Mouse (Mus musculus) liver, adult 2 months (tissue): Measurements from ENCODE around the gene Dach1. TPM values are rescaled to one million over a fixed set of nuclear protein-coding genes. Genes with fewer than 3 reads are reported as not detected.

Experiments
- DNase-seq: peaks from one replicate; pipeline ENCODE4 v3.0.0-alpha.2; 2011; ENCODE audit warnings: low read depth, low spot score; ENCODE audit errors: extremely low read depth
- H3K27ac ChIP-seq: fragments of 200-500 bp; replicated peaks from 2 replicates; pipeline ENCODE4 v1.5.1; 2012; ENCODE audit warnings: low read depth, mild to moderate bottlenecking, control low read depth, inconsistent platforms, low read length; ENCODE audit not compliant: insufficient read depth
- H3K27me3 ChIP-seq: fragments of 200-500 bp; 2 replicates; pipeline ENCODE4 v1.6.1; 2012; ENCODE audit warnings: mild to moderate bottlenecking, moderate library complexity, low read length, inconsistent platforms; ENCODE audit not compliant: control insufficient read depth, insufficient read depth
- H3K36me3 ChIP-seq: fragments of 200-500 bp; 2 replicates; pipeline ENCODE4 v1.6.1; 2012; ENCODE audit warnings: low read length, inconsistent platforms; ENCODE audit not compliant: control insufficient read depth, insufficient read depth
- H3K4me1 ChIP-seq: fragments of 200-500 bp; 2 replicates; pipeline ENCODE4 v1.6.1; 2011; ENCODE audit warnings: low read length; ENCODE audit not compliant: control insufficient read depth, insufficient read depth
- H3K4me3 ChIP-seq: fragments of 200-500 bp; 2 replicates; pipeline ENCODE4 v1.5.1; 2011; ENCODE audit warnings: low read depth, mild to moderate bottlenecking, control low read depth, low read length, moderate library complexity; ENCODE audit not compliant: insufficient read depth
- H3K79me2 ChIP-seq: fragments of 200-500 bp; 2 replicates; pipeline ENCODE4 v1.6.1; 2012; ENCODE audit warnings: inconsistent platforms, mild to moderate bottlenecking, low read length, moderate library complexity; ENCODE audit not compliant: control insufficient read depth, insufficient read depth
- H3K9ac ChIP-seq: fragments of 200-500 bp; 2 replicates; pipeline ENCODE4 v1.6.1; 2012; ENCODE audit warnings: low read depth, mild to moderate bottlenecking, control low read depth, inconsistent platforms, low read length
- CTCF ChIP-seq: fragments of 200-500 bp; IDR thresholded peaks from 2 replicates; pipeline ENCODE4 v1.5.1; 2011; ENCODE audit warnings: low read depth, low read length, control low read depth
- POLR2A ChIP-seq: fragments of 200-500 bp; IDR thresholded peaks from 2 replicates; pipeline ENCODE4 v1.6.1; 2011; ENCODE audit warnings: low read length, control low read depth; ENCODE audit not compliant: insufficient read depth; ENCODE audit errors: extremely low read depth
- WGBS: fragments of 180-500 bp; shearing (Covaris S2); methylation state at CpG from one replicate; pipeline ENCODE4 v1.1.7; 2018; 5-methylcytosine and 5-hydroxymethylcytosine counted together
- polyA plus RNA-seq: library from polyadenylated mRNA; depleted of rRNA; stranded (reverse); fragments of >200 nt; gene quantifications from 2 replicates; pipeline ENCODE4 v1.2.3, GENCODE M21; 2012
- total RNA-seq: library from RNA; depleted of rRNA; stranded (reverse); fragments of >200 nt; gene quantifications from 2 replicates; pipeline ENCODE4 v1.2.3, GENCODE M21; 2014

The Dach1 gene
- total and polyA plus RNA-seq, 2 experiments, result 0.06 to 0.37 TPM

DNA sequence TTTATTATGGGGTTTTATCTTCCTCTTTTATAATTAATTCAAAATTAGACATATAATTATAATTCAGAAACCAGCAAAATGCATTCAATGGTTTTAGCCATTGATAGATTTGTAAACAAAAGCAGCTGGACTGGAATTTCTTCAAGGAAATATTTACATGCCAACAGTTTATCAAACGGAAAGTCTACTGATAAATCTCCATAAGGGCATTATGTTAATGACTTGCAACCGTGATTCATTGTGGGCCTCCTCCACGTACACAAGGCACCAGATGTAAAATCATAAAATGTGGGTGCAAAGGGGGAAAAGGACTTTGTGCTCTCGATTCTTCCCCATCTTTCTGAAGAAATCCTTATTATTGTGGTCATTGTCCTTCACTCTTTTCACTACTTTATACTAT lies 426.8 kb downstream of the Dach1 start:
- TF ChIP-seq CTCF (no peak), POLR2A (no peak)

More for the DNA sequence above, 426.8 kb downstream of the Dach1 start:
- DNase-seq, result peak; percentile 8
- no peaks in the 10 kb centered on the region for H3K4me1 ChIP-seq
- H3K4me3 ChIP-seq, result no peak overlapping the region
- WGBS, result 65% methylated on average over 4 of the region's 4 CpGs
- no peak overlapping the region for H3K9ac ChIP-seq
- no peaks in the 10 kb centered on the region for H3K27me3 ChIP-seq
- H3K79me2 ChIP-seq, result no peaks in the 10 kb centered on the region
- no peak overlapping the region for H3K27ac ChIP-seq
- H3K36me3 ChIP-seq, result no peaks in the 10 kb centered on the region
